Mouse (Mus musculus) E14TG2a.4 (cell line): ENCODE results near the gene Atp1b1.

Source experiments
- CTCF ChIP-seq: conservative IDR thresholded peaks from 2 replicates; pipeline ENCODE4 v1.5.1; 2014; ENCODE audit warnings: low read length
- NANOG ChIP-seq: IDR thresholded peaks from 2 replicates; pipeline ENCODE4 v1.6.1; 2014; ENCODE audit warnings: borderline replicate concordance, low read length, mixed read lengths
- POU5F1 ChIP-seq: IDR thresholded peaks from 2 replicates; pipeline ENCODE4 v1.6.1; 2014; ENCODE audit warnings: low read length, borderline replicate concordance

- no peak for TF ChIP-seq CTCF
- no peak for TF ChIP-seq NANOG
- no peak for TF ChIP-seq POU5F1
These were observed at the start of gene Atp1b1 for GRCm38 (mm10) chr1:164458245-164458613.
